Mouse (Mus musculus): Measurements from ENCODE around the gene Chrm3.

Chrm3 gene

GRCm38 (mm10) chr13:9997664-9998328 is 362.9 kb downstream of the Chrm3 start:
- DNase-seq (ENCODE audit: low read depth in 1 of 2, low spot score in 2 of 2), result no peak

GRCm38 (mm10) chr13:9995852-9996251 is 364.8 kb downstream of the Chrm3 start:
- DNase-seq (ENCODE audit: low read depth in 1 of 2, low spot score in 2 of 2), result no peak

- DNase-seq (ENCODE audit: low read depth in 1 of 2, low spot score in 2 of 2), result no peak
These were observed 367.1 kb downstream of the Chrm3 start for GRCm38 (mm10) chr13:9993571-9993970.

- DNase-seq (ENCODE audit: low read depth in 1 of 2, low spot score in 2 of 2), result no peak
These were observed 368.0 kb downstream of the Chrm3 start for GRCm38 (mm10) chr13:9992640-9993039.

- DNase-seq (ENCODE audit: low read depth in 1 of 2, low spot score in 2 of 2), result peak in 1 of 2 experiments; percentile 3
These were observed 375.0 kb downstream of the Chrm3 start for GRCm38 (mm10) chr13:9985648-9986047.

GRCm38 (mm10) chr13:9983293-9983692 is 377.4 kb downstream of the Chrm3 start:
- no peak for DNase-seq (ENCODE audit: low read depth in 1 of 2, low spot score in 2 of 2)

DNA sequence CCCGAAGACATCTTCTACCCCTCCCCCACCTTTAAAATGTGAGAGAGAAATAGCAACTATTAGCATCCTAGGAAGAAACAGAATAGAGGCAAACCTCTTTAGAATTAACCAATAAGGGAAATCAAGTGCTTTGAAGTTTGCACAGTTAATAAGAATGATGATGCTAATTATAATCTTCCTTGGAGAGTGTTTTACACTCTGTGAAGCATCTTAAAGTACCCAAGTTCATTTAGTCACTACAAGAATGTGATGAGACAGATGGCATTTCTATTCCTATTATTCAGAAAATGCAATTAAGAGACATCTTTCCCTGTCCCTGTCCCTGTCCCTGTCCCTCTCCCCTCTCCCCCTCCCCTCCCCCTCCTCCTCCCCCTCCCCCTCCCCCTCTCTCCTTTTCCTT is 382.9 kb downstream of the Chrm3 start:
- DNase-seq (ENCODE audit: low read depth in 1 of 2, low spot score in 2 of 2), result no peak

- DNase-seq (ENCODE audit: low read depth in 1 of 2, low spot score in 2 of 2), result no peak
These were observed 386.8 kb downstream of the Chrm3 start for GRCm38 (mm10) chr13:9973742-9974321.

DNA sequence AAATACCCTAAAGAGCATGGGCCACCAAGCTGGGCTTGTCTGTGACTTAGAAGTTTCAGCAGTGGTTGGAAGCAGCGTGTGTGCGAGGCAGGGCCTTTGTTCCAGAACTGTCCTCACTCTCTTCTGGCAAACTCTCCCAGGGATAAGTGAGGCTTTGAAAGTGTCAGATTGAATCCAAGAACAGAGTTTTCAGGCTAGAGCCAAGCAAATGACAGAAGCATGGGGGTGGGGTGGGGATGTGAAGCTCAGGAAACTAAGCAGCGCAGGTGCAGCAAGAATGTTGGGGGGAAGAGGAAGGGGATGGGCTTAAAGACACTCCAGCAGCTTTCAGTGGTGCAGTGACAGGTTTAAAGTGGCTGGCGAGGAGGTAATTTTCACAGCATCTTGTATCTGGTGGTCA is 388.8 kb downstream of the Chrm3 start:
- DNase-seq (ENCODE audit: low read depth in 1 of 2, low spot score in 2 of 2), result no peak

DNA sequence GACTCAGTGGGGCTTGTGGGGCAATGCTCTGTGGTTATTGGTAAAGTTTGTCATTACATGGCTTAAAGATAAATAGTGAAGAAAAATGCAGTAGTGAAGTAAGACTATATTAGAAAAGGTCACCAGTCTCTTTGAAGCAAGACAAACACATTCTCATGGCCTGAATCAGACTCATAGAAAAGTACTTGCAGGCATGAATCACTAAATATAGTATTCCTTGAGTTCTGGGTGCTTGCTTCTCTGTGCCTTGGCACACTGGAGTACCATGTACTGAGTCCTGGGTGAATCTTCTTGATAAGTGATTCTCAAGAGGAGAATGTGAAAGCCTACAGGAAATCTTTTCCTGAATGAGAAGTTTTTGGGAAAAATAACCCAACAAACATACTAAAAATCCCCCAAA is 408.0 kb downstream of the Chrm3 start:
- DNase-seq (ENCODE audit: low read depth in 1 of 2, low spot score in 2 of 2), result no peak

DNA sequence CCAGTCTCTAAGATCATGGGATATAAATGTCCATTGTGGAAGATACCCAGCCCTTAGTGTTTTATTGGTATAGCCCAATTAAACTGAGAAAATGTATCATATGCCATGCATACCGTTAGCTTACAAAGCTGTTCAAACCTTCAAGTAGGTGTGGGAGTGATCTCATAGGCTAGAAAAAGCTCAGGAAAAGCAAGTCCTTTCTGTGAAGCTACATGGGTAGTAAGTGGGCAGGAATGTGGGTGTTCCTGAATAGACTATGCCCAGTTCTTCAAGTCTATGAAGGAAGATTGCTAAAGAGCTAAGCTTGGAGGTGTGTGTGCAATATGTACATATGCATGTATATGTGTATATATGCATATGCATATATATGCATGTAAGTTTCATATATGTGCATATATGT is 409.3 kb downstream of the Chrm3 start:
- no peak for DNase-seq (ENCODE audit: low read depth in 1 of 2, low spot score in 2 of 2)

DNA sequence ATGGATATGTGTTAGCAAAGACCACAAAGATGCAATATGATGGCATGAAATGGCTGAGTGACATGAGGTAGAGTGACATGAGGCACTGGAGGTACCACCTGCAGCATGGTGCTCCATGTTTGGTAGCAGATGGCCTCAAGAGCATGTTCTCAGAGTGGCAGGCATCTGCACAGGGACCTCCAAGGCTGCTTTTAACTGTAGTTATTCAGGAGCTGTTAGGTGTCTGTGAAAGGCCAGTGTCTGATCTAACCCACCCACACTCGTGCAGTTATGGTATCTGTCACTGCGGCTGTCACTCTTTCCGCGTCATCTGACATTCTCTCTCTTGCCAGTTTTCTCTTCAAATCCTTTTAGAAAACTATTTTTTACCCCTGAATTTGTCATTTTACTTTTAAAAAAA is 411.6 kb downstream of the Chrm3 start:
- no peak for DNase-seq (ENCODE audit: low read depth in 1 of 2, low spot score in 2 of 2)

GRCm38 (mm10) chr13:9940186-9940585 is 420.5 kb downstream of the Chrm3 start:
- DNase-seq (ENCODE audit: low read depth in 1 of 2, low spot score in 2 of 2), result no peak

DNA sequence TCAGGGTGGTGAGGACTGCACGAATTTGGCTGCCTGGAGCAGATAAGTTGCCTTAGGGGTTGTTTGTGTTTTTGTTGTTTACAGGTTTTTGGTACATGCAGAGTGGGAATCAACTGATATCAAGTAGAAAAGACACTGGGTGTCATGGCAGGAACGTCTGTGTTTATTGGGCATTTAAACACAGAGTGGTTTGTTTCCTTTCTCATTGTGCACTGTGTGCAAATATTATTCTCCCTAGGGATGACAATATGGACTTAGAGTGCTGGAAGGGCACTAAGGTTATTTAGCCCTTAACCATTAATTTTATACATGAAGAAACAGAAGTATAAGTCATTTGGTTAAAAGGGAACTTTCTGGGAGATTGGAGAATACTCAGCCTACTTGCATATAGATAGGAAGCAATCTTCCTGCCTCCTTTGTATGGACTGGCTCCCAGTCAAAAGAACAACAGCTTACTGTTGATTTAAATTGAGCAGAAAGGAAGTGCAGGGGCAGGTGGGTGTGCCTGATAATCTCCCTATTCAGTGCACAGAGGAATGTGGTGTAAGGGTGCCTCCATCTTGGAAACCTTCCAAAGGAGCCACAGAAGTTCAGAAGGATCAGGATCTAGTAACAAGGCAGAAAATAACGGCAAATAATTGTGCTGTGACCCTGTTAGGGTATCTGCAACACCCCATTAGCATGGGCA is 421.7 kb downstream of the Chrm3 start:
- no peak for DNase-seq (ENCODE audit: low read depth in 1 of 2, low spot score in 2 of 2)

GRCm38 (mm10) chr13:9932714-9933113 is 427.9 kb downstream of the Chrm3 start:
- DNase-seq (ENCODE audit: low read depth in 1 of 2, low spot score in 2 of 2), result no peak

DNA sequence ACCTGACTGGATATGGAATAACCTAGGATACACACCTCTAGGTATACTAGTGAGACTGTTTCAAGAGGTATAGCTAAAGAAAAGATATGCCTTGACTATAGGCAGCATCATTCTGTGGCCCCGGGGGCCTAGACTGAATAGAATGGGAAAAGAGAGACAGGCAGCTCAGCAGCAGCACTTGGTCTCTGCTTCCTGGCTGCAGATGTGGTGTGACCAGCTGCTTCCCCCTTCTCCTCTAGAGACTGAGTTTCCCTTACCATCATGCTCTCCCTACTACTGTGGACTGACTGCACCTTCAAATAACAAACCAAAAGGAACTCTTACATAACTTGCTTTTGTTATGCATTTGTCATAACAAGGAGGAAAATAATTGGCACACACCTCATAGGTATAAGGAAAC is 430.0 kb downstream of the Chrm3 start:
- DNase-seq (ENCODE audit: low read depth in 1 of 2, low spot score in 2 of 2), result no peak

- no peak for DNase-seq (ENCODE audit: low read depth in 1 of 2, low spot score in 2 of 2)
These were observed 430.7 kb downstream of the Chrm3 start for GRCm38 (mm10) chr13:9929978-9930377.

DNA sequence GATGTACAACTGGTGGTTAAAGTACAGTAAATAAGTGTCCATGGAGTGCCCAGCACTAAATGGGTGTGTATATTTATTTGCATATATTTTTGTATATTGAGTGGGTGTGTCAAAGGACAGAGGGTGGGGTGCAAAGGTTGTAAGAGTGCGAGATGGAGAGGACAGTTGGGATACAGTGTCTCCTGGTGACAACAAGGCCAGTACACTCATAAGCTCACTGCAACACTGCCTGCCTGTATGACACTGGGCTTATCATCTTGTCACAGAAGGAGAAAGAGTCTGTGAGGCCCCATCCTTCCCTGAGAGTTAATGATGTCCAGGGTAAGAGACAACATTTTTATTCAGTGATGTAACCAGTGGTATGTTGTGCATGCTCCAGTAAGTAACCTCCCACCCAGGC is 439.5 kb downstream of the Chrm3 start:
- no peak for DNase-seq (ENCODE audit: low read depth in 1 of 2, low spot score in 2 of 2)

DNA sequence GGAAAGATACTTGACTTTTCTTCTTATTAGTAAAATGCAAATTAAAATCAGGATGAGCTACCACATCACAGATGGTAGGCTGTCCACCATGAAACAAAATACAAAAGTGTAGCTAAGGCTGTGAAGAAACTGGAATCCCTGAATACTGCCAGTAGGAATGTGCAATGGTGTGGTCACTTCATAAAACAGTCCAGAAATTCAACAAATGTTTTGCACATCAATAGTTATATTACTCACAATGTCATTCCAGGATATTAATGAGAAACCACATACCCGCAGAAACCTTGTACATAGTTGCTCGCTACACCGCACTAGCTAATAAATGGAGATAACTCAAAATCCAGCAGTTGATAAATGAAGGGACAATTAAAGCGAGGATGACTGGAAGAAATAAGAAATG is 447.9 kb downstream of the Chrm3 start:
- DNase-seq (ENCODE audit: low read depth in 1 of 2, low spot score in 2 of 2), result no peak

GRCm38 (mm10) chr13:9908707-9909106 is 451.9 kb downstream of the Chrm3 start:
- DNase-seq (ENCODE audit: low read depth in 1 of 2, low spot score in 2 of 2), result no peak

DNA sequence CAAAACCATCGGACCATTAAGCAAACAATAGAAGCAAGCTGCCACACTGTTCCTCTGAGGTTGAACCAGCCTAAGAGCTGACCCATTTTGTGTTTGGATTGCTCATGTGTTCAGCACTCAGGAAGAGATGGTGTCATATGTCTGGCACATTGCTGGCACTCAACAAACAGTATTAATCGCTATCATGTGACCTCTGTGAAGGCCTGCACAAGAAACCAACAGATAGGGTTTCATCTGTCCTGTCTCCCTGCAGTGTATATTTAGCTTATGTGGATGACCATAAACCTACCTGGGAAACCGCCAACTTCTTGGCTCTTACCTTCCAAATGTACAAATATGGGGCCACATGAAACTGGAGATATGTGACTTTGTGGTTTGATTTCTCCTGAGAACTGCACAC is 453.4 kb downstream of the Chrm3 start:
- no peak for DNase-seq (ENCODE audit: low read depth in 1 of 2, low spot score in 2 of 2)

GRCm38 (mm10) chr13:9904455-9904854 is 456.2 kb downstream of the Chrm3 start:
- DNase-seq (ENCODE audit: low read depth in 1 of 2, low spot score in 2 of 2), result no peak

Measured in monocyte, adult 2 months (primary cell).